Mouse (Mus musculus): ENCODE results near the gene Krt81.

- TF ChIP-seq POLR2A (IDR thresholded peaks at IDR 0.05; ENCODE audit: borderline replicate concordance, extremely low read depth, low read depth, low read length) (no peak), CTCF (IDR thresholded peaks at IDR 0.05; ENCODE audit: insufficient read depth, low read length) (no peak)
These were observed 44.7 kb upstream of the Krt81 start for GRCm38 (mm10) chr15:101508247-101508646.
